Mouse (Mus musculus) fibroblast of lung, adult 2 months (primary cell): ENCODE data around the gene Adam15.

Source experiments
- DNase-seq: peaks from one replicate; pipeline ENCODE4 v3.0.0-alpha.2; 2011; ENCODE audit warnings: low read depth

Gene Adam15

GRCm38 (mm10) chr3:89322131-89322500 lies 27.7 kb downstream of the Adam15 start:
- DNase-seq, result no peak

GRCm38 (mm10) chr3:89321183-89322130 lies 28.3 kb downstream of the Adam15 start:
- DNase-seq, result no peak

GRCm38 (mm10) chr3:89320581-89321182 lies 29.1 kb downstream of the Adam15 start:
- no peak for DNase-seq

GRCm38 (mm10) chr3:89319591-89320350 lies 30.0 kb downstream of the Adam15 start:
- no peak for DNase-seq

- no peak for DNase-seq
Measured at GRCm38 (mm10) chr3:89318971-89319590, 30.7 kb downstream of the Adam15 start.

GRCm38 (mm10) chr3:89318316-89318715 lies 31.5 kb downstream of the Adam15 start:
- no peak for DNase-seq

GRCm38 (mm10) chr3:89317246-89317645 lies 32.5 kb downstream of the Adam15 start:
- DNase-seq, result no peak

- DNase-seq, result no peak
Measured at GRCm38 (mm10) chr3:89316833-89317232, 33.0 kb downstream of the Adam15 start.

- DNase-seq, result no peak
Measured at GRCm38 (mm10) chr3:89315930-89316831, 33.6 kb downstream of the Adam15 start.

- DNase-seq, result no peak
Measured at GRCm38 (mm10) chr3:89315195-89315929, 34.4 kb downstream of the Adam15 start.

- no peak for DNase-seq
Measured at GRCm38 (mm10) chr3:89314791-89315190, 35.0 kb downstream of the Adam15 start.

GRCm38 (mm10) chr3:89314340-89314739 lies 35.5 kb downstream of the Adam15 start:
- DNase-seq, result no peak

GRCm38 (mm10) chr3:89308089-89308488 lies 41.7 kb downstream of the Adam15 start:
- DNase-seq, result no peak

- DNase-seq, result no peak
Measured at GRCm38 (mm10) chr3:89305551-89306325, 44.1 kb downstream of the Adam15 start.

GRCm38 (mm10) chr3:89305105-89305504 lies 44.7 kb downstream of the Adam15 start:
- DNase-seq, result no peak

- DNase-seq, result no peak
Measured at GRCm38 (mm10) chr3:89304440-89304839, 45.4 kb downstream of the Adam15 start.

GRCm38 (mm10) chr3:89300514-89300913 lies 49.3 kb downstream of the Adam15 start:
- no peak for DNase-seq

- no peak for DNase-seq
Measured at GRCm38 (mm10) chr3:89300071-89300470, 49.7 kb downstream of the Adam15 start.

- DNase-seq, result no peak
Measured at GRCm38 (mm10) chr3:89299499-89299898, 50.3 kb downstream of the Adam15 start.

GRCm38 (mm10) chr3:89298908-89299307 lies 50.9 kb downstream of the Adam15 start:
- DNase-seq, result no peak
